Mouse (Mus musculus): Measurements from ENCODE around the gene Rfc1.

DNA sequence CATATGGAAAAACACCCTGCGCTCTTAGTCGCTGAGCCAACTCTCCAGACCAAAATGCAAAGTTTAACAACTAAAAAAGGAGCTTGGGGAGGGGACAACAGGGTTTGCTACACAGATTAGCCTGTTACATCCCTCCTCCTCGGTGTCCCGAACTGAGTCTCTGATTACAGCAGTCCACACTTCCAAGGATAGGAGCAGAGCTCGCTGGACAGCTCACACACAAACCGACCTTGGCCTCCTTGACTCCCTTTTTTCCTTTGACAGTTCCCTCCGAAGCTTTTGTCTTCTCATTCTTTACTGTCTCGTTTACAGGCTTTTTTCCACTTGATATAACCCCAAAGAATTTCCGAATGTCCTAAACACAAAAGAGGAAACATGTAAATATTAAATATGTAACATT, 16.3 kb downstream of the Rfc1 start:
- no peak for TF ChIP-seq POLR2A (IDR thresholded peaks at IDR 0.05; ENCODE audit: low read depth, low read length)
- TF ChIP-seq CTCF (conservative IDR thresholded peaks at IDR 0.05; ENCODE audit: insufficient read depth, insufficient read length, low read depth, low read length): no peak
